Mouse (Mus musculus) embryonic stem cell, embryonic (primary cell): Measurements from ENCODE around the gene Rab5c.

Experiments
- CTCF ChIA-PET, 4 experiments: fragments of 300-600 bp in 2 of 4; fragments of 350-600 bp in 2 of 4; sonication (Branson Sonifier 250); formaldehyde crosslinking; loops; one replicate each; lab custom pipeline; 2022; ENCODE audit warnings: inconsistent platforms in 2 of 4; lab: Charles Lee
- POLR2A ChIA-PET, 4 experiments: fragments of 300-600 bp in 2 of 4; fragments of 350-600 bp in 2 of 4; sonication (Branson Sonifier 250); formaldehyde crosslinking; loops; one replicate each; lab custom pipeline; 2022; ENCODE audit warnings: antibody characterized with exemption in 4 of 4, inconsistent platforms in 1 of 4; lab: Charles Lee

Gene Rab5c

DNA sequence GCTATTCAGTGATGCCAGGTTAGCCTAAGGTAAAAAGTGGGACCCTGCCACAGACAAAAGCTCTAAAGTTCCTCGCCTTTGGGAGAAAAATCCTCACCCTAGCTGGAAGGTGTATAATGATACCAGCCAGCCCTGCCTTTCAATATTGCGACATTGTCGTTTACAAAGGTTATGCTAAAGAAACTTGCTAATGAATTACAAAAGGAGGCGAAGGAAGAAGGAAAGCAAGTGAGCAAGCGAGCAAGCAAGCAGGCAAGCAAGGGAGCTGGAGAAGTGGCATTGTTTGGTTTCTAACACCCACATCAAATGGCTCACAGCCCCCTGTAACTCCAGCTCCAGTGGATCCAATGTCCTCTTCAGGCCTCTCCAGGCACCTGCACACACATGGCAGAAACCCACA, 55.5 kb downstream of the Rab5c start:
- POLR2A ChIA-PET, result interaction anchor here (0.6 to 3.5 kb wide), 43 partner anchors 8 to 385 kb away, joined by 3 to 21 read pairs (median 5); partner anchors contain the start of genes Acly (in 2 of the 4), Dnajc7 (in 2 of the 4), Nkiras2 (in 2 of the 4) and Zfp385c (in 2 of the 4)

GRCm38 (mm10) chr11:100681826-100682225, 56.2 kb downstream of the Rab5c start:
- POLR2A ChIA-PET, result interaction anchor here (0.6 to 3.5 kb wide), 47 partner anchors 9 to 384 kb away, joined by 3 to 21 read pairs (median 5); partner anchors contain the start of genes Acly (in 2 of the 4), Dnajc7 (in 2 of the 4), Nkiras2 (in 2 of the 4) and Zfp385c (in 2 of the 4)
- CTCF ChIA-PET, result interaction anchor here (0.5 to 2.4 kb wide), 15 partner anchors 10 to 122 kb away, joined by 3 to 10 read pairs (median 4); partner anchors contain the start of gene Zfp385c (in 2 of the 4)

More for the DNA sequence above, 55.5 kb downstream of the Rab5c start:
- CTCF ChIA-PET, result interaction anchor here (0.5 to 2.2 kb wide), 17 partner anchors 10 to 123 kb away, joined by 3 to 10 read pairs (median 4); partner anchors contain the start of gene Zfp385c (in 2 of the 4)

DNA sequence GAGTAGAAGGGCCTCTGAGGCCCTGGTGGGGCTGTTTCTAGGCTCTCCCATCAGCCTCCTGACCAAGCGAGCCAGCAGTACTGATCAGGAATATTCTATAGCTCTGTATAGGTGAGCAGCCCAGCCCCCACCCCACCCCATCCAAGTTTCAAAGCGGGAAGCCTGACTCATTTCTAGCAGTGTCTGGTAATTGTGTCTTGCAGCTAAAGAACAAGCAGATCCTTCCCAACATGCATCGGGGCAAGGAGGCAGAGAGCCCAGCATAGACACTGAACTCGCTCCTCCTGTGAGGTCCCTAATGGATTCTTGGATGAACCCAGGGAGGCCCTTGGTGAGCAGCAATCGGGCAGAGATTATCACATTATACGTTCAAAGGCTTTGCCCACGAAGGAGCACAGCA, 60.2 kb downstream of the Rab5c start:
- ChIA-PET CTCF (interaction anchor here in 2 of 4 experiments (0.6 to 1.0 kb wide), 4 partner anchors 17 to 1740 kb away, joined by 3 to 5 read pairs (median 3); no protein-coding TSS in a partner anchor), POLR2A (interaction anchor here in 2 of 4 experiments (0.5 to 1.7 kb wide), 5 partner anchors 12 to 151 kb away, joined by 3 to 6 read pairs (median 4); partner anchors contain the start of gene Acly (in 1 of the 2))

DNA sequence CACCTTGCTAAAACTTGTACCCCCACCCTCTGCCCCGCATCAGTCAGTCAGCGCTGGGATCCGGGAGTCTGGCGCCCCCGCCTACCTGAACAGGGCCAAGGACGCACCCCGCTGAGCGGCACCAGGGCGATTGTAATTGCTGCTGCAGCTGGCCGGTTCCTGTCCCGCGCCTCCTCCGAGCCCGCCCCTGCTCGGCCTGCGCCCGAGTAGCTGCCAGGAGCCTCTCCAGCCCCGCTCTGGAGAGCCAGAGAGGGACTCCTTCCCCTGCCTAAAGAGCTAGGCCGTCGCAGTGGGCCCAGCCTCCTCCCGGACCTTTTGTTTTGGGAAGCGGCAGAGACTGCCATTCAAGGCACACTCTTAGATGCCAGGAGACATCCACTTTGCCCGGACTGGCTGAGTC, 64.8 kb downstream of the Rab5c start:
- ChIA-PET POLR2A (interaction anchor here (0.6 to 3.7 kb wide), 18 partner anchors 8 to 353 kb away, joined by 3 to 31 read pairs (median 4); partner anchors contain the start of genes Cnp (in 1 of the 4), Dnajc7 (in 1 of the 4), Hspb9 (in 1 of the 4) and Jup (in 1 of the 4)), CTCF (interaction anchor here in 2 of 4 experiments (0.5 to 1.5 kb wide), 12 partner anchors 16 to 192 kb away, joined by 3 to 6 read pairs (median 4); partner anchors contain the start of gene Dhx58 (in 1 of the 2))

- ChIA-PET CTCF (interaction anchor here in 1 of 4 experiments (0.8 to 2.0 kb wide), 2 partner anchors 12 kb away, joined by 3 to 7 read pairs; no protein-coding TSS in a partner anchor), POLR2A (interaction anchor here in 2 of 4 experiments (1.1 to 3.7 kb wide), 8 partner anchors 10 to 52 kb away, joined by 3 to 31 read pairs (median 4); partner anchors contain the start of gene Dnajc7 (in 1 of the 2))
Measured at GRCm38 (mm10) chr11:100671956-100672355, 66.1 kb downstream of the Rab5c start.

- CTCF ChIA-PET, result interaction anchor here in 2 of 4 experiments (1.0 to 2.0 kb wide), 2 partner anchors 11 to 25 kb away, joined by 3 to 7 read pairs; no protein-coding TSS in a partner anchor
Measured at GRCm38 (mm10) chr11:100671049-100671448, 67.0 kb downstream of the Rab5c start.

More at GRCm38 (mm10) chr11:100671049-100671448, 67.0 kb downstream of the Rab5c start:
- POLR2A ChIA-PET, result interaction anchor here in 2 of 4 experiments (0.6 to 3.7 kb wide), 6 partner anchors 10 to 21 kb away, joined by 3 to 31 read pairs (median 3); partner anchors contain the start of gene Zfp385c (in 1 of the 2)
